Mouse (Mus musculus): ENCODE data around the gene 4931406P16Rik. TPM values are rescaled to one million over a fixed set of nuclear protein-coding genes. Genes with fewer than 3 reads are reported as not detected.

The 4931406P16Rik gene
- total RNA-seq, 2 experiments from 2014 or later, result 89.3 to 90.7 TPM

DNA sequence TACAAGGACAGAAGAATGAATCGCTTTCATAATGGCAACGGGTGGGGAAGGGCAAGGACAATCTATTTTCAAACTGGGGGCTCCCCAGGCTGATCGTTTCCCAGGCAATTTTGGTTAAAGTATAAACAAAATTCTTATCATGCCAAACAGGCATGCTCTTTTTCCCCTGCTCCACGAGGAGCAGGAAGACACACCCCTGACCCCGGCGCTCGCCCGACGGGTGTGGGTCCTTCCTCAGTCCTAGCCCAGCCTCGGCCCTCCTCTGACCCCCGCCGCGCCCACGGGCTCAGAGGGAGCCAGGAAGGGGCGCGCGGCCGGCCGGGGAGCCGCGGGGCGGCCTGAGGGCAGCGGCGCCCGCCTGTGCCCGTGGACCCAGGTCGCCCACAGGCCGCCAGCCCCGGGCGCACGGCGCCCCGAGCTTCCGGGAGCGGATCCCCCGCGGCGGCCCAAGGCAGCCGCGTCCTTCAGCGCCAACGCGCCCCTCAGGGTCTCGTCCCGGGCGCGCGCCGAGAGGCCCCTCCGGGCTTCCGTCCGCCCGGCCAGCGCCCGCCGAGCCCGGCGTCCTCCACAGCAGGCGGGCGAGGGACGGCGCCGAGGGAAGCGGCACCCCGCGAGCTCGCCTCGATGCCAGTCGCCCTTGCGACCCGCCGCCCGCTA lies 437 bp downstream of the 4931406P16Rik start:
- peak; percentile 44 to 69 for DNase-seq (ENCODE audit: low spot score in 2 of 2)

GRCm38 (mm10) chr7:34309186-34309764 lies 4.1 kb downstream of the 4931406P16Rik start:
- DNase-seq (ENCODE audit: low spot score in 2 of 2), result no peak

DNA sequence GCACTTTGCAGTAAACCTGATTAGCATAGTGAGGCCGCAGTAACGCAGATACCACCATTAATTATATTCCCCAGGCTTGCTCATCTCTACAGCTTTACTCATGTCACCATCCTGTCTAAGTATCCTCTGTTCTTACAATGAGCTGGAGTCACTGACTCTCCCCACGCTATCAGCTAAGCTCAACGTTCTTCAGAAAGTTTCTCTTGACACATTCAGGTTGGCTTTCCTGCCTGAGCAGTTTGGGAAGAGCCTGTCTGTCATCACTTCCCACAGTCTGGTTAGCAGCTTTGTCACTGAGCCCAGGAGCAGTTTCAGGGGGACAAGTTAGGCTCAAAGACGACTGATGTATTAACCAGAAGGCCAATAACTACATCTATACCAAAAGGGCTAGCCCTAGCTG lies 4.8 kb downstream of the 4931406P16Rik start:
- no peak for DNase-seq (ENCODE audit: low spot score in 2 of 2)

DNA sequence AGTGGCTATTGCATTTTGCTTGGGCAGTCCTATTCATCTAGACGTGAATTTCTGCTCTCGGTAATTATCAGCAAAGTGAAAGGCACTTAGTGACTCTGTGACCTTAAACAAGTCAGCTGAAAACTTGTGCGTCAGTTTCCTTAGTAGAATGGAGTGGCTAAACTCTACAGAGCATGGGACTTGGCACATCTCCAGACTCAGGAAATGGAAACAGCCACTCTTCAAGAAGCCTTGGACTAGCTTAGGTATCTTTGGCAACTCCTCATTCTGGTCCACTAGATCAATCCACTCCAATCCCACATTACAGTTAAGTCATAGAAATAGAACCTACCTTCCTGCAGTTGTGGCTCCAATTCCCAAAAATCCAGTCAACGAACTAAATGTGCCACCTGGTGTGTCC lies 7.9 kb downstream of the 4931406P16Rik start:
- DNase-seq (ENCODE audit: low spot score in 2 of 2), result no peak

DNA sequence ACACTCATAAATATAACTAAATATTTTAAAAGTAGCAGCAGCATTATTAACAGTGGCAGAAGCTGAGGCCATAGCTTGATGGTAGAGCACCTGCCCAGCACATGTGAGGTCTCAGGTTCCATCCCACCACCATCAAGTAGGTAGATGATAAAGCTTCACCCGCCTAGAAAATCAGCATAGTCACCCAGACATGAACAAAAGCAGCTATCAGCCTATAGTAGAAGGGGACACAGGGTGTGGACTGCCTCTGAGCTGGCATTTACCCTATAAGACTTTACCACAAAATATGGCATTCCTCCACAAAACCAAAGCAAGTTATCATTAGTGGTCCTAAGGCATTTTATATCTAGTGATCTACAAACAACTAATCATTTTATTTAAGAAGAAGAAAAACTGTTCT lies 10.7 kb downstream of the 4931406P16Rik start:
- no peak for DNase-seq (ENCODE audit: low spot score in 2 of 2)

GRCm38 (mm10) chr7:34301952-34302351 lies 11.4 kb downstream of the 4931406P16Rik start:
- DNase-seq (ENCODE audit: low spot score in 2 of 2), result no peak

GRCm38 (mm10) chr7:34298818-34299217 lies 14.5 kb downstream of the 4931406P16Rik start:
- no peak for DNase-seq (ENCODE audit: low spot score in 2 of 2)

GRCm38 (mm10) chr7:34296124-34296523 lies 17.2 kb downstream of the 4931406P16Rik start:
- DNase-seq (ENCODE audit: low spot score in 2 of 2), result no peak

GRCm38 (mm10) chr7:34292633-34293032 lies 20.7 kb downstream of the 4931406P16Rik start:
- no peak for DNase-seq (ENCODE audit: low spot score in 2 of 2)

DNA sequence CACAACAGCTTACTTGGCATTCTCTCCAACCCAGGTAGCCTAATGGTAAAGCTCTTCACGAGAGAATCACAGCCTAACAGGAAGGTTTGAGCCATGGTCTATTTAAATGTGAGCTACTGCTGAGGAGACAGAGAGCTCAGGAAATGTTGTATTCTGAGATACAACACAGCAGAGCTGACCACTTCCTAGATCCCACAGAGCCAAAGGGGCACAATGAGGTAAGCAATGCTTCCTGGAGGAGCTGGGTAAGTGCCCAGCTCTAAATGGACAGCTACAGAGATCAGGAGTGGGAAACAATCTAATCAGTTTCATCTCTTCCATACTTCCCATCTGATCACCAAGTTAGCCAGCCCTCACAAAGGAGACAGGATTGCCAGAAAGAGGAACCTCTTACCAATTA lies 22.1 kb downstream of the 4931406P16Rik start:
- no peak for DNase-seq (ENCODE audit: low spot score in 2 of 2)

- no peak for DNase-seq (ENCODE audit: low spot score in 2 of 2)
Observed at GRCm38 (mm10) chr7:34290450-34291151, 22.8 kb downstream of the 4931406P16Rik start.

GRCm38 (mm10) chr7:34277656-34278055 lies 35.7 kb downstream of the 4931406P16Rik start:
- no peak for DNase-seq (ENCODE audit: low spot score in 2 of 2)

- no peak for DNase-seq (ENCODE audit: low spot score in 2 of 2)
Observed at GRCm38 (mm10) chr7:34276066-34276465, 37.3 kb downstream of the 4931406P16Rik start.

DNA sequence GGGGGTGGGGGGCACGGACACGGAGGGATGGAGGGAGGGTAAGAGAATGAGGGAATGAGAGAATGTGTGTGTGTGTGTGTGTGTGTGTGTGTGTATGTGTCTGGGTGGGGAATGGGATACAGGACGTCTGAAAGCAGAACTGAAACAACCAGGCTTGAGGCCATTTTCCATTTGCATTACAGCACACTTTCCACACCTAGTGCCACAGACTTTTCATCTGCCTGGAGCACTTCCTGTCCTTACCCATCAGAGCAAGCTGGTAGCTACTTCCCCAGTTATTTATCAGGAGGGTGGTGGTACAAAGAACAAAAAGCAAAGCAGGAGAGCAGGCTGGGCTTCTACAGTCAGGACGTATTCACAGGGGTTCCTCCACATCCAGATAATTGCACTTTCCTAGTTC lies 40.9 kb downstream of the 4931406P16Rik start:
- no peak for DNase-seq (ENCODE audit: low spot score in 2 of 2)

DNA sequence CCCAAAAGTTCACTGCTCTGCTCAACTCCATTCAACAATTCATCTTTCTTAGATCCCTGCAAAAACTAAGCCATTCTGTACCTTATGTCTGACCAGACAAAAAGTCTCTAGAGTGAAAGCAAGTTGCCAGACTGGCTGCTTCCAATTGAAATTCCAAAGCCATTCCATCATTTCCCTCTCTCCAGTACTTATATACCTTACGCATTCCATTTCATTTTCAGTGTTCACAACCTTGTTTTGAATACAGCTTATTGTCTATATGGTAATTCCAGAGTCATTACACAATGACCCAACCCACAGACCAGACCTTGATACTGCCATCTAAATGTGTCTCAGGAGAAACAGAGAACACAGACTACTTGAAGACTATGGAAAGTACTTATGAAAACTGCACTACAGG lies 44.9 kb downstream of the 4931406P16Rik start:
- no peak for DNase-seq (ENCODE audit: low spot score in 2 of 2)

GRCm38 (mm10) chr7:34266421-34266820 lies 46.9 kb downstream of the 4931406P16Rik start:
- DNase-seq (ENCODE audit: low spot score in 2 of 2), result no peak

- peak in 1 of 2 experiments; percentile 50 for DNase-seq (ENCODE audit: low spot score in 2 of 2)
Observed at GRCm38 (mm10) chr7:34265876-34266346, 47.4 kb downstream of the 4931406P16Rik start.

GRCm38 (mm10) chr7:34263437-34263836 lies 49.9 kb downstream of the 4931406P16Rik start:
- no peak for DNase-seq (ENCODE audit: low spot score in 2 of 2)

GRCm38 (mm10) chr7:34258407-34258806 lies 54.9 kb downstream of the 4931406P16Rik start:
- no peak for DNase-seq (ENCODE audit: low spot score in 2 of 2)

- DNase-seq (ENCODE audit: low spot score in 2 of 2), result no peak
Observed at GRCm38 (mm10) chr7:34257279-34257678, 56.1 kb downstream of the 4931406P16Rik start.

- no peak for DNase-seq (ENCODE audit: low spot score in 2 of 2)
Observed at GRCm38 (mm10) chr7:34255916-34256315, 57.4 kb downstream of the 4931406P16Rik start.

GRCm38 (mm10) chr7:34255137-34255536 lies 58.2 kb downstream of the 4931406P16Rik start:
- DNase-seq (ENCODE audit: low spot score in 2 of 2), result no peak

Data from adrenal gland, postnatal 4 days (tissue).